Mouse (Mus musculus) ES-Bruce4 (cell line): Measurements from ENCODE around the gene Mgst3.

ENCODE experiments used
- CTCF ChIP-seq: IDR thresholded peaks from one replicate; pipeline ENCODE4 v1.8.1; 2011; ENCODE audit warnings: low read depth, low read length
- POLR2A ChIP-seq: IDR thresholded peaks from one replicate; pipeline ENCODE4 v1.8.1; 2011; ENCODE audit warnings: low read length; ENCODE audit not compliant: insufficient read depth

- no peak for TF ChIP-seq CTCF
- no peak for TF ChIP-seq POLR2A
Measured at GRCm38 (mm10) chr1:167392687-167393086, 954 bp downstream of the Mgst3 start.
